8 mouse cellular contexts compared by ENCODE assay signal in the genomic region with DNA sequence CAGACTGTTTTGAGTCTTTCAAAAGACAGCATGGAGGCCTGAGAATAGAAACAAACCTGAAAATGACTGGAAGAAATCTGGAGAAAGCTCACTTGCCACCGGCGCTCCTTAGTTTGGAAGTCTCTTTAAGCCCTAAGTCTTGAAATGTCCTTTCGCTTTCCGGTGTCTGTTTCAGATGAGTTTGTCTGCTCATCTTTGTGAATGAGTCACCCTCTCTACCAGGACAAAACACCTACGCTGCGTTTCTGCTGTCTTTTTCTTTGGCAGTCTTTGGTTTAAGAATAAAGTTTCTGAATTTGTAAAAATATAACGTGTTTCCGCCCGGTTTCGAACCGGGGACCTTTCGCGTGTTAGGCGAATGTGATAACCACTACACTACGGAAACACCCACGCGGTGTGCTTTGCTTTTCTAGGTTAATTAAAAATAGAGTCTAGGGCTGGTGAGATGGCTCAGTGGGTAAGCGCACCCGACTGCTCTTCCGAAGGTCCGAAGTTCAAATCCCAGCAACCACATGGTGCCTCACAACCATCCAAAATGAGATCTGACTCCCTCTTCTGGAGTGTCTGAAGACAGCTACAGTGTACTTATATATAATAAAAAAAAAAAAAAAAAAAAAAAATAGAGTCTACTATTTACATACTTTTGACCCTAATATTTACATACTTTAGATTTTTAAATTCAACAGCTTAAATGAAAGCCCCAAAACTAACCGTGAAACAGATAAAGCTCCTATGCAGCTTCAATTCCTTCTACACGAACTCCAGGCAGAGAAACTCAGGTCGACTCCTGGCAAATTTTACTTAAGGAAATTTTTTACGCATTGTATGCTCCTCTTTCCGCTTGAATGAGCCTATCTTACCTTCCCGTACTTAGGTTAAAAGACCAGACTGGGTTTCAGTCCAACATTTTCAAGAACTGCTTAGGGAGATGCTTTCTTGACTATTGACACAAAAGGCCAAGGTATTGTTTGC. TPM values are rescaled to one million over a fixed set of nuclear protein-coding genes. Genes with fewer than 3 reads are reported as not detected.
DNase-seq lines count a peak whose midpoint lies in the region; ATAC-seq lines count a peak whose summit lies in the region.

No protein-coding gene starts in this region.

- peak; percentile 53 for DNase-seq in urinary bladder, postnatal 25 days (ENCODE audit: low spot score)
- no peak for DNase-seq in urinary bladder, postnatal 10 days (ENCODE audit: low spot score)
- peak; percentile 79 for DNase-seq in embryo, embryonic 10 days (ENCODE audit: low spot score)
- peak; percentile 46 to 50 for DNase-seq in gastrocnemius, postnatal 4 days (ENCODE audit: low spot score in 2 of 2)
- DNase-seq in kidney, adult 11 months: peak; percentile 55
- DNase-seq in limb, embryonic 10.5 days (ENCODE audit: low spot score): peak; percentile 85

- peak overlapping the region; percentile 5; the same call in 1 of the 2 replicates for H3K4me3 ChIP-seq in limb, embryonic 10.5 days
- no peak overlapping the region for H3K4me3 ChIP-seq in midbrain, embryonic 12.5 days
- H3K4me3 ChIP-seq in stomach, embryonic 14.5 days (ENCODE audit: low read depth, low read length): peak overlapping the region; percentile 8

- H3K4me1 ChIP-seq in limb, embryonic 10.5 days: peaks cover 7% of the 10 kb centered on the region
- peaks cover 5% of the 10 kb centered on the region for H3K4me1 ChIP-seq in midbrain, embryonic 12.5 days
- 0 out of 2 replicates have a peak, but pooled peaks cover 4% of the 10 kb centered on the region for H3K4me1 ChIP-seq in stomach, embryonic 14.5 days (ENCODE audit: control insufficient read depth, insufficient read depth, low read length)

- no peak overlapping the region for H3K9ac ChIP-seq in midbrain, embryonic 12.5 days (replicated peaks)
- no peak overlapping the region for H3K9ac ChIP-seq in stomach, embryonic 14.5 days (replicated peaks; ENCODE audit: low read depth, low read length)

- WGBS in limb, embryonic 10.5 days: 16% methylated on average over 27 of the region's 27 CpGs
- 15% methylated on average over 27 of the region's 27 CpGs for WGBS in midbrain, embryonic 12.5 days
- WGBS in stomach, embryonic 14.5 days: 15% methylated on average over 27 of the region's 27 CpGs

- peak; percentile 29; the same call in 1 of the 2 replicates for ATAC-seq in midbrain, embryonic 12.5 days (ENCODE audit: low FRiP score, low read depth)
- ATAC-seq in stomach, embryonic 14.5 days (ENCODE audit: insufficient number of reproducible peaks, insufficient read depth, low FRiP score, low read depth): peak; percentile 81

- H3K36me3 ChIP-seq in limb, embryonic 10.5 days: no peaks in the 10 kb centered on the region
- H3K36me3 ChIP-seq in midbrain, embryonic 12.5 days: no peaks in the 10 kb centered on the region
- no peaks in the 10 kb centered on the region for H3K36me3 ChIP-seq in stomach, embryonic 14.5 days (ENCODE audit: control insufficient read depth, insufficient read depth, low read length)

- H3K9me3 ChIP-seq in limb, embryonic 10.5 days (replicated peaks): no peaks in the 10 kb centered on the region
- H3K9me3 ChIP-seq in midbrain, embryonic 12.5 days: no peaks in the 10 kb centered on the region
- H3K9me3 ChIP-seq in stomach, embryonic 14.5 days (ENCODE audit: control insufficient read depth, low read depth, low read length): no peaks in the 10 kb centered on the region; the same call in 1 of the 2 replicates

- peaks cover 82% of the 10 kb centered on the region for H3K27me3 ChIP-seq in limb, embryonic 10.5 days (ENCODE audit: low read depth, poor library complexity, severe bottlenecking)
- H3K27me3 ChIP-seq in midbrain, embryonic 12.5 days: peaks cover 79% of the 10 kb centered on the region
- peaks cover 34% of the 10 kb centered on the region for H3K27me3 ChIP-seq in stomach, embryonic 14.5 days (ENCODE audit: control insufficient read depth, insufficient read depth, low read length)

- H3K27ac ChIP-seq in limb, embryonic 10.5 days: no peak overlapping the region
- H3K27ac ChIP-seq in midbrain, embryonic 12.5 days (replicated peaks): no peak overlapping the region
- no peak overlapping the region for H3K27ac ChIP-seq in stomach, embryonic 14.5 days (ENCODE audit: low read length)

- no peak overlapping the region for H3K4me2 ChIP-seq in midbrain, embryonic 12.5 days (replicated peaks)
- H3K4me2 ChIP-seq in stomach, embryonic 14.5 days (replicated peaks; ENCODE audit: low read depth, low read length): 0 out of 2 replicates have a peak overlapping the region, but pooled peaks have one; percentile 33

RNA-seq across cellular contexts. Expression of a gene that starts 6.2 kb away (rescaled TPM):
- total RNA-seq in gastrocnemius, postnatal 4 days (2021): under 1 TPM; 0.20 to 0.21 TPM
- polyA plus RNA-seq in limb, embryonic 10.5 days (2016; fragmentation: Nextera tagmentation; extraction: Ambion mirVana): 0.20 TPM in 1 of 2 replicates, not detected in the other
- polyA plus RNA-seq in midbrain, embryonic 12.5 days (2016; fragmentation: Nextera tagmentation; extraction: Ambion mirVana): 0.30 TPM in 1 of 2 replicates, not detected in the other
- 0.15 and 0.75 TPM in 2 replicates for polyA plus RNA-seq in stomach, embryonic 14.5 days (2014; fragmentation: Nextera tagmentation; extraction: Ambion mirVana)

RNA-seq across cellular contexts. Expression of a gene that starts 19.6 kb away (rescaled TPM):
- 100 to 1,000 TPM; 276 to 360 TPM for total RNA-seq in gastrocnemius, postnatal 4 days (2021)
- polyA plus RNA-seq in limb, embryonic 10.5 days (2016; fragmentation: Nextera tagmentation; extraction: Ambion mirVana): 7.3 and 8.5 TPM in 2 replicates
- polyA plus RNA-seq in midbrain, embryonic 12.5 days (2016; fragmentation: Nextera tagmentation; extraction: Ambion mirVana): 10.1 and 11.3 TPM in 2 replicates
- polyA plus RNA-seq in stomach, embryonic 14.5 days (2014; fragmentation: Nextera tagmentation; extraction: Ambion mirVana): 10.3 and 12.7 TPM in 2 replicates

RNA-seq across cellular contexts. Expression of a gene that starts 19.9 kb away (rescaled TPM):
- 100 to 1,000 TPM; 393 to 555 TPM for total RNA-seq in gastrocnemius, postnatal 4 days (2021)
- polyA plus RNA-seq in limb, embryonic 10.5 days (2016; fragmentation: Nextera tagmentation; extraction: Ambion mirVana): 10.3 and 11.8 TPM in 2 replicates
- polyA plus RNA-seq in midbrain, embryonic 12.5 days (2016; fragmentation: Nextera tagmentation; extraction: Ambion mirVana): 7.2 and 8.1 TPM in 2 replicates
- polyA plus RNA-seq in stomach, embryonic 14.5 days (2014; fragmentation: Nextera tagmentation; extraction: Ambion mirVana): 7.0 and 7.5 TPM in 2 replicates

RNA-seq across cellular contexts. Expression of a gene that starts 25.4 kb away (rescaled TPM):
- total RNA-seq in gastrocnemius, postnatal 4 days (2021): 100 to 1,000 TPM; 143 to 189 TPM
- polyA plus RNA-seq in limb, embryonic 10.5 days (2016; fragmentation: Nextera tagmentation; extraction: Ambion mirVana): 27.4 and 36.3 TPM in 2 replicates
- 34.4 and 38.6 TPM in 2 replicates for polyA plus RNA-seq in midbrain, embryonic 12.5 days (2016; fragmentation: Nextera tagmentation; extraction: Ambion mirVana)
- 19.1 and 22.4 TPM in 2 replicates for polyA plus RNA-seq in stomach, embryonic 14.5 days (2014; fragmentation: Nextera tagmentation; extraction: Ambion mirVana)

RNA-seq across cellular contexts. Expression of a gene that starts 27.0 kb away (rescaled TPM):
- 100 to 1,000 TPM; 270 to 354 TPM for total RNA-seq in gastrocnemius, postnatal 4 days (2021)
- polyA plus RNA-seq in limb, embryonic 10.5 days (2016; fragmentation: Nextera tagmentation; extraction: Ambion mirVana): 59.9 and 81.0 TPM in 2 replicates
- 62.2 and 69.7 TPM in 2 replicates for polyA plus RNA-seq in midbrain, embryonic 12.5 days (2016; fragmentation: Nextera tagmentation; extraction: Ambion mirVana)
- 43.8 and 54.9 TPM in 2 replicates for polyA plus RNA-seq in stomach, embryonic 14.5 days (2014; fragmentation: Nextera tagmentation; extraction: Ambion mirVana)
